Mouse (Mus musculus): Measurements from ENCODE around the gene Rtp1.

Rtp1 gene

GRCm38 (mm10) chr16:23452476-23452875 lies 23.5 kb downstream of the Rtp1 start:
- in situ Hi-C loops (cut with MboI; ENCODE audit: low sequenced_read_pairs): loop anchor here (10.0 kb wide), 1 partner anchor 442 kb away; the partner anchor contains the start of gene Sst

GRCm38 (mm10) chr16:23454376-23454775 lies 25.4 kb downstream of the Rtp1 start:
- in situ Hi-C loops (cut with MboI; ENCODE audit: low sequenced_read_pairs): loop anchor here (10.0 kb wide), 1 partner anchor 440 kb away; the partner anchor contains the start of gene Sst

GRCm38 (mm10) chr16:23456534-23456933 lies 27.6 kb downstream of the Rtp1 start:
- in situ Hi-C loops (cut with MboI; ENCODE audit: low sequenced_read_pairs): loop anchor here (10.0 kb wide), 1 partner anchor 438 kb away; the partner anchor contains the start of gene Sst

GRCm38 (mm10) chr16:23457338-23457737 lies 28.4 kb downstream of the Rtp1 start:
- in situ Hi-C loops (cut with MboI; ENCODE audit: low sequenced_read_pairs): loop anchor here (10.0 kb wide), 1 partner anchor 437 kb away; the partner anchor contains the start of gene Sst

- in situ Hi-C loops (cut with MboI; ENCODE audit: low sequenced_read_pairs): loop anchor here (10.0 kb wide), 1 partner anchor 436 kb away; the partner anchor contains the start of gene Sst
Observed at GRCm38 (mm10) chr16:23458906-23459588, 30.1 kb downstream of the Rtp1 start.

GRCm38 (mm10) chr16:23463671-23464347 lies 34.9 kb downstream of the Rtp1 start:
- in situ Hi-C loops (cut with MboI; ENCODE audit: low sequenced_read_pairs): no loop called here

GRCm38 (mm10) chr16:23471551-23471950 lies 42.6 kb downstream of the Rtp1 start:
- in situ Hi-C loops (cut with MboI; ENCODE audit: low sequenced_read_pairs): no loop called here

GRCm38 (mm10) chr16:23472046-23472445 lies 43.1 kb downstream of the Rtp1 start:
- in situ Hi-C loops (cut with MboI; ENCODE audit: low sequenced_read_pairs): no loop called here

- in situ Hi-C loops (cut with MboI; ENCODE audit: low sequenced_read_pairs): no loop called here
Observed at GRCm38 (mm10) chr16:23475651-23476050, 46.7 kb downstream of the Rtp1 start.

GRCm38 (mm10) chr16:23476598-23476997 lies 47.7 kb downstream of the Rtp1 start:
- in situ Hi-C loops (cut with MboI; ENCODE audit: low sequenced_read_pairs): no loop called here

GRCm38 (mm10) chr16:23479872-23480603 lies 51.1 kb downstream of the Rtp1 start:
- in situ Hi-C loops (cut with MboI; ENCODE audit: low sequenced_read_pairs): no loop called here

GRCm38 (mm10) chr16:23482218-23482617 lies 53.3 kb downstream of the Rtp1 start:
- in situ Hi-C loops (cut with MboI; ENCODE audit: low sequenced_read_pairs): no loop called here

GRCm38 (mm10) chr16:23482846-23483245 lies 53.9 kb downstream of the Rtp1 start:
- in situ Hi-C loops (cut with MboI; ENCODE audit: low sequenced_read_pairs): no loop called here

GRCm38 (mm10) chr16:23483292-23483691 lies 54.4 kb downstream of the Rtp1 start:
- in situ Hi-C loops (cut with MboI; ENCODE audit: low sequenced_read_pairs): no loop called here

Data from CH12F3 (cell line).